In the genomic region with DNA sequence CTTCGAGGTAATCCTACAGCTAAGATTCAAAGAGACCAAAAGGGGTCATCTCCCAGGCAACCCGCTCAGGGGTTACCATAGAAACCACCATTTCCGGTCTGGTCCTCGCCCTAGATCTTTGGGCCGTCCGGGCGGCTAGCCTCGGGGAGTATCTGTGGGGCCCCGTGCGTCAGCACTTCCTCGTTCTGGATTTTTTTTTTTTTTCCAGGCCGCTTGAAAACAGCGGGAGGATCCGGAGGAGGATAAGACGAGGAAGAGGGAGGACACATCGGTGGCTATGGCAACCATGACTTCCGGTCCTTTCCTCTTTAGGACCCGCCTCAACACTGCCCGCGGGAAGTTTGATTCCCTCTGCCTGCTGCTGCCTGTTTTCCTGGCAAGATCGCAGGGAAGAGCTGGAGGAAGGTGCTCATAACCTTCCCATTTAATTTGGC, we compare ENCODE assay signal across 8 mouse cellular contexts. TPM values are rescaled to one million over a fixed set of nuclear protein-coding genes. Genes with fewer than 3 reads are reported as not detected.
A peak's percentile ranks its signal among the peaks of the same experiment; 100 is the strongest.
DNase-seq lines count a peak whose midpoint lies in the region; ATAC-seq and TF ChIP-seq lines count a peak whose summit lies in the region.

A gene (minus strand): TSS at position 268 of the 434 bp plus-strand sequence.

- H3K4me2 ChIP-seq in forebrain, embryonic 15.5 days (replicated peaks) = peak within 1 kb of the TSS; percentile 56

- H3K4me3 ChIP-seq in ES-Bruce4 (ENCODE audit: low read depth, low read length) = peak within 1 kb of the TSS; percentile 84
- peak within 1 kb of the TSS; percentile 61 for H3K4me3 ChIP-seq in forebrain, embryonic 15.5 days
- peak within 1 kb of the TSS; percentile 88 for H3K4me3 ChIP-seq in lung, adult 2 months (replicated peaks; ENCODE audit: extremely low read depth, low read depth, low read length)

- intact Hi-C loops in heart, postnatal 25 days (cut with DNase I) = loop anchor here (5.0 kb wide), 1 partner anchor 441 kb away; no protein-coding TSS in a partner anchor

- peak within 1 kb of the TSS; percentile 59 for H3K9ac ChIP-seq in ES-Bruce4 (ENCODE audit: low read depth, poor library complexity, severe bottlenecking)
- H3K9ac ChIP-seq in forebrain, embryonic 15.5 days (replicated peaks) = peak within 1 kb of the TSS; percentile 68

- TF ChIP-seq POLR2A in ES-Bruce4 (IDR thresholded peaks at IDR 0.05; ENCODE audit: insufficient read depth, low read length) = no peak
- no peak for TF ChIP-seq POLR2A in lung, adult 2 months (IDR thresholded peaks at IDR 0.05; ENCODE audit: borderline replicate concordance, extremely low read depth, low read depth, low read length)

- no peaks in the 10 kb centered on the region for H3K27me3 ChIP-seq in ES-Bruce4 (ENCODE audit: control insufficient read depth, insufficient read depth, low read length, poor library complexity, severe bottlenecking)
- H3K27me3 ChIP-seq in forebrain, embryonic 15.5 days = no peaks in the 10 kb centered on the region

- no peak for TF ChIP-seq CTCF in ES-Bruce4 (IDR thresholded peaks at IDR 0.05; ENCODE audit: low read depth, low read length)
- no peak for TF ChIP-seq CTCF in lung, adult 2 months (IDR thresholded peaks at IDR 0.05; ENCODE audit: insufficient read depth, low read length)

- TF ChIP-seq EP300 in ES-Bruce4 (IDR thresholded peaks at IDR 0.05; ENCODE audit: insufficient read depth, low read depth, low read length) = no peak

- DNase-seq in c-Kit-positive CD71-positive TER-119-positive erythroid progenitor cells, embryonic 14.5 days (ENCODE audit: low spot score) = peak; percentile 69
- DNase-seq in heart, postnatal 25 days (ENCODE audit: low spot score) = peak; percentile 83
- peak; percentile 83 to 93 for DNase-seq in layer of hippocampus, adult 18-20 months (ENCODE audit: low spot score in 2 of 2)
- peak; percentile 87 for DNase-seq in lung, adult 2 months
- peak; percentile 53 to 62 for DNase-seq in thymus, adult 18-20 months

- WGBS in forebrain, embryonic 15.5 days = under 1% methylated on average over 21 of the region's 21 CpGs
- WGBS in lung, adult 2 months = under 1% methylated on average over 21 of the region's 21 CpGs

- no peaks in the 10 kb centered on the region for H3K4me1 ChIP-seq in ES-Bruce4 (ENCODE audit: control insufficient read depth, insufficient read depth, low read length)
- H3K4me1 ChIP-seq in forebrain, embryonic 15.5 days = peaks cover 25% of the 10 kb centered on the region
- H3K4me1 ChIP-seq in lung, adult 2 months (ENCODE audit: control insufficient read depth, insufficient read depth, low read length) = no peaks in the 10 kb centered on the region

- H3K9me3 ChIP-seq in ES-Bruce4 (replicated peaks; ENCODE audit: control insufficient read depth, insufficient read depth, low read length, poor library complexity, severe bottlenecking) = no peaks in the 10 kb centered on the region
- H3K9me3 ChIP-seq in forebrain, embryonic 15.5 days = no peaks in the 10 kb centered on the region

- no peak within 1 kb of the TSS; the same call in 1 of the 2 replicates for H3K27ac ChIP-seq in ES-Bruce4 (ENCODE audit: insufficient read depth, low read length)
- peak within 1 kb of the TSS; percentile 99 for H3K27ac ChIP-seq in forebrain, embryonic 15.5 days (replicated peaks)

- H3K36me3 ChIP-seq in ES-Bruce4 (ENCODE audit: control insufficient read depth, insufficient read depth, low read length, poor library complexity, severe bottlenecking) = no peaks in the 10 kb centered on the region
- H3K36me3 ChIP-seq in forebrain, embryonic 15.5 days = peaks cover 18% of the 10 kb centered on the region

- peak; percentile 96 for ATAC-seq in forebrain, embryonic 15.5 days (replicated peaks)
- ATAC-seq in neutrophil, adult 5-6 weeks (ENCODE audit: extremely low read depth, insufficient number of reproducible peaks, low FRiP score, poor library complexity, severe bottlenecking) = peak; percentile 64

RNA-seq across cellular contexts. Expression of the gene that starts here (rescaled TPM):
- polyA plus RNA-seq in ES-Bruce4 (2011; ENCODE audit: insufficient read depth, insufficient read length, low read depth, missing spikeins) = 3.6 and 5.7 TPM in 2 replicates
- polyA plus RNA-seq in forebrain, embryonic 15.5 days (2015; fragmentation: Nextera tagmentation; extraction: Ambion mirVana) = 65.7 and 69.5 TPM in 2 replicates
- 1 to 10 TPM; 4.1 to 4.3 TPM for total RNA-seq in heart, postnatal 25 days (2021)
- 10 to 100 TPM; 59.4 to 61.0 TPM for total RNA-seq in layer of hippocampus, adult 18-20 months (2021)
- 3.7 and 5.4 TPM in 2 replicates for polyA plus RNA-seq in lung, adult 2 months (2012; rRNA removed)
- total RNA-seq in neutrophil, adult 5-6 weeks (2017) = 0.58 and 0.86 TPM in 2 replicates

Comparison
In these comparisons a context has a peak if more than half of its experiments do, and no peak if none do; other contexts are left out.
1. RNA of the gene that starts here (total RNA-seq): 59.4 to 61.0 TPM in layer of hippocampus, adult 18-20 months; 4.1 to 4.3 TPM in heart, postnatal 25 days and 0.58 to 0.86 TPM in neutrophil, adult 5-6 weeks; every median in the first group is over 10 times any median in the second.
2. Peak in ATAC-seq in neutrophil, adult 5-6 weeks; RNA of the gene not detected or under 1 TPM.
3. Peak in every context shown above with its lines, with median percentiles within 50 percentile points of each other: H3K4me3 ChIP-seq and DNase-seq.